Mouse (Mus musculus) skeletal muscle tissue, adult 2 months (tissue): ENCODE results near the gene Elk3.

Experiments
- DNase-seq: peaks from one replicate; pipeline ENCODE4 v3.0.0-alpha.2; 2012; ENCODE audit warnings: low read depth, low spot score

The Elk3 gene

GRCm38 (mm10) chr10:93297774-93298173 lies 13.2 kb downstream of the Elk3 start:
- DNase-seq: no peak

- no peak for DNase-seq
Observed at GRCm38 (mm10) chr10:93294547-93295219, 16.3 kb downstream of the Elk3 start.

DNA sequence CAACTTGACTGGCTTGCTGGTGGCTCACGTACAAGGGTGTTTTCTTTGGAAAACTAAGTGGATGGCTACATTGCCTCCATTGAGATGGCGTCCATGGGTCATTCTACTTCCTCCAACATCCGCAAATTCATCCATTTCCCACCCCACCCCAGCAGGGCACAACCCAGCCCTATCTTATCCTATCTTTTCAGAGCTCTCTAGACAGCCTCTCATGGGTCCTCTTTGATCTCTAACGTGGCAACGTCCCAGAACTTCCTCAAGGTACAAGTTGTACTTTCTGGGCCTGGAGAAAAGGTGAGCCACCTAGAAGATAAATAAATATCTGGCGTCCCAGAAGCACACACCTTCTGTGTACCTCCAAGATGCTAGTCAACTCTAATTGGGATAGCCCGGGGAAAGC lies 17.3 kb downstream of the Elk3 start:
- DNase-seq: no peak

DNA sequence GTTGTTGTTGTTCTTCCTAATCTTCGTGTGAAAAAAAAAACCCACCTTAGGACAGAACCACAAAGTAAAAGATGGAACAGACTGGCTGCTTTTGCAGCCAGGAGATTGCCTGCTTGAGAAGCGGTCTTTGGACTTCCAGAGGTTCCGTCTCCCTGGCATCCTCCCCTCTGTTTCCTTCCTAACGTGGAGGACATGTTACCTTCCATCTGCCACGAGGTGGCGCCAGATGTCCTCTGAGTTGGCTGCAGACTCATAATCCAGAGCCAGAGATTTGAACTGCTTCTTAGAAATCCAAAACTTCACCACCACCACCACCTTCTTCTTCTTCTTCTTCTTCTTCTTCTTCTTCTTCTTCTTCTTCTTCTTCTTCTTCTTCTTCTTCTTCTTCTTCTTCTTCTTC lies 19.1 kb downstream of the Elk3 start:
- DNase-seq: peak; percentile 76

GRCm38 (mm10) chr10:93291352-93291751 lies 19.6 kb downstream of the Elk3 start:
- DNase-seq: peak; percentile 43

DNA sequence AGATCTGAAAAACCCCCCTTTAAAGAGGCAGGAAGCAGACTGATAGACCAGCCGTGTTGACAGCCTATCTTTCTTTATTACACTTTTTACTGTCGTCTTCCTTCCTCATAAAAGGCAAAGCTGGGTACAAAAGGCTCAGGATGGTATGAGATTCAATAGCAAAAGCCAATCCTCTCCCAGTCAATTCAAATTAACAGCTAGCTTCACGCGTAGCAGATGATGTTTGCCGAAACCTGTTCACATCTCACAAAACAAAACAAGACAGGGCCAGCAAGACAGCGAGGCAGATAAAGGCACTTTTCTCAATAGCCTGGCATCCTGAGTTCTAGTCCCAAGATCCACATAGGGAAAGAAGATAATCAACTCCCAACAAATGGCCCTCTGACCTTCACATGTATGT lies 21.5 kb downstream of the Elk3 start:
- DNase-seq: no peak

DNA sequence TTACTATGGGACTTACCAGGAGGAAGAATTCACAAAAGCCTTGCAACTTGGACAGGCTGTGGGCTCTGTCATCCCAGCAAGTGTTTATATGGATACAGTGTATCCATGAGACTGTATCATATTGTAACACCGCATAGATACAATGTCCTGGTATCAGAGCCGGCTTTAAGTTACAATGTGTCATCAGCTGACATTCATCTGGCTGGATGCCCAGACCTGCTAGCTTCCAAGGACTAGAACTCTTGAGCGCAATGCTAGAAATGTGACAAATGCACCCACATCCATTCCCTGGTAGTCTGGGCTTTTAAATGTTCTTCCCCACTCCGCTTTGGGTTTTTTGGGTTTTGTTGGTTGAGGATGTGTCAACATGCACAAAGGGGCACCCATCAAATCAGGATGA lies 22.6 kb downstream of the Elk3 start:
- DNase-seq: no peak

GRCm38 (mm10) chr10:93287551-93288145 lies 23.3 kb downstream of the Elk3 start:
- DNase-seq: no peak

DNA sequence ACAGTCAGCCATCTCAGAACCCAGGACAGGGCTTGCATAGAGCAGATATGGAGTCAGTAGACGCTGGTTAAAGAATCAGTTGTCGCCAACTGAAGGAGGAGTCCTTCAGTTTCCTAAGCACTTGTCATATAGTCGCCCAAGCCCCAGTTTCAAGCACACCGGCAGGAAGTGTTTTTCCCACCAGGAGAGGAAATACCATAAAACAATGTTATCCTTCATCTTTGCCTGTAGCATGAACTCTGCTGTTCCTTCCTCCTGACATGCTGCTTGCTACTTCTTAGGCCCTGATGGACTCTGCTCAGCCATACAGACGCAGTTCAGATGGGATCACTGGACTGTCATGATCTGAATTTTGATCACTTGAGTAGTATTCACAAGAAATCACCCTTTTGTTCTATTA lies 25.4 kb downstream of the Elk3 start:
- DNase-seq: no peak

DNA sequence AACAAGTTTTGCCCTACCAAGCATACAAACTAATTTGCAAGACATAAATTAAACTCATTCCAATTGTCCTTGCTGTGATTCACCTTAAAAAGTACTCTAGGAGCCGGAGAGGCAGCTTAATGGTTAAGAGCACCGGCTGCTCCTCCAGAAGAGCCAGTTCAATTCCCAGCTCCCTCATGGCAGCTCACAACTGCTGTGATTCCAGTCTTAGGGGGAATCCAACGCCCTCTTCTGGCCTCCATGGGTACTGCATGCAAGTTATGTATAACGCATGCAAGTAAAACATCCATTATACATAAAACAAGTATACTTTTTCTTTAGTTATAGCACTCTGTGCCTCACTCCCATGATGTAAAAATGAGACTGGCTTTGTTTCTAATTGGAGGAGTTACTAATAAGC lies 27.7 kb downstream of the Elk3 start:
- DNase-seq: no peak

- DNase-seq: no peak
Observed at GRCm38 (mm10) chr10:93282526-93282964, 28.4 kb downstream of the Elk3 start.

DNA sequence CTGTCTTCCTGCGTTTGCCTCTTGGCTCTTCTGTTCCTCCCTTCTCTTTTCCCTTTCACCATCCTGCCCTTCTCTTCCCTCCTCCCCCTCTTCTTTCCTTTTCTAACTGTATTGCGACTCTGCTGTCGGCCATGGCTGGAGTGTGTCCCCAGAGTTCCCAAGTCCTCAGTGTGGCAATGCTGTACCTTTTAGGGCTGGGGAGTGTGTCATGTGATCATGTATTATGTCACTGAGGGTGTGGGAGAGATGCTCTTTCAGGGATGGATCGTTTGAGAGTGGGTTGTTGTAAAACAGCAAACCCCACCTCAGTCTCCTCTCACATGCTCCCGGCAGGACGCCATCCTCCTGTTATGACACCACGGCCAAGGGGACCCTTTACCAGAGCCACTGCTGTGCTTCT lies 29.8 kb downstream of the Elk3 start:
- no peak for DNase-seq

- no peak for DNase-seq
Observed at GRCm38 (mm10) chr10:93280586-93280985, 30.3 kb downstream of the Elk3 start.

DNA sequence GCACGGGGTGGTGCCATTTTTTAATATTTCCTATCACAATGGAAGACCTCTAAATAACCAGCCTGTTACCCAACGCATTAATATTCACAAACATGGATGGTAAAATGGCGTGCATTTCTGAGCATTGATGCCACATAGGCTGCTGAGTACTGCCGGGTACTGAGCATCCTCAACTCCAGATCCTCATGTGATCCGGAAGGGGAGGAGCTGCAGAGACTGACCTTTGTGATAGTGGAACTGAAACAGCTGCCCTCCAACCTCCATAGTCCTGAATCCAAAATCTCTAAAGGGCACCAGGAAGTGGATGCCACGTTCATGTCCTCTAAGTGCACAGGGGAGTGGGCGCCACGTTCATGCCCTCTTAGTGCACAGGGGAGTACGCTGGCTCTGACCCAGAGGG lies 31.9 kb downstream of the Elk3 start:
- no peak for DNase-seq

DNA sequence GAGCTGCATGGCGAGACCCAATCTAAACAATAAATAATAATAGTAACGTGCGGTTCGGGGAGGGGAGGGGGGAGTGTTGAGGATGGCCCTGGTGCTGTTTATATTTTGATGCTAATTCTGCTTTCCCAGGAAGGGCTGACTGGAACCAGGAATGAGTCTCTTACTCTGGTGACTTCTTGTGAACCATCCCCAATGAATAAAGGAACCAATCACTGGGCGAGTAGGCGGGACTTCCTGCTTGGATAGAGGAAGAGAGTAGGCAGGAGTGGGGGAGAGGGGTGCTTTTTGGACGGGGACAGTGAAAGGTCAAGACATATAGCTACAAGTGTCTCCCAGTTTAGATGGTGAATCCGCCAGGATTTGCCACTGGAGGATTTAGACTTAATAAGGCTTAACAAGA lies 32.6 kb downstream of the Elk3 start:
- DNase-seq: no peak

GRCm38 (mm10) chr10:93276857-93277256 lies 34.1 kb downstream of the Elk3 start:
- DNase-seq: no peak

DNA sequence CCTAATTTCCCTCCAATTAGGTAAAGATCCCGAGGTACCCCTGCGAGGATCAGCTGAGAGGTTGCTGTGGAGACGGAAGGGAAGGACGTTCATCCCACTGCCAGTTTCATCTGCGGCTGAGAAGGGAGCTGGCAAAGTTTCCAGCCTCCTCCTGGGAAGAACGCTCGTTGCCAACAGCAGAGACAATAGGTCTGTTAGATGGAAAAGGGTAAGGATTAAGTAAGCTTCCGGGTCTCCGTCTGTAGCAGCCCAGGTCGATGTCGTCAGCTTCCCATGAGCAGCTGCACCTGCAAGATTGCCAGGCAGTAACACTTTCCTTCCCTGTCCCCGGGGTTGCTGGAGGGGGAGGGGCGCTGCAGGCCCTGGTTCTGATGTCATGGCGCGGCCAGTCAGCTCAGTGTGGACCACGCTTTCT lies 34.6 kb downstream of the Elk3 start:
- peak; percentile 38 for DNase-seq

DNA sequence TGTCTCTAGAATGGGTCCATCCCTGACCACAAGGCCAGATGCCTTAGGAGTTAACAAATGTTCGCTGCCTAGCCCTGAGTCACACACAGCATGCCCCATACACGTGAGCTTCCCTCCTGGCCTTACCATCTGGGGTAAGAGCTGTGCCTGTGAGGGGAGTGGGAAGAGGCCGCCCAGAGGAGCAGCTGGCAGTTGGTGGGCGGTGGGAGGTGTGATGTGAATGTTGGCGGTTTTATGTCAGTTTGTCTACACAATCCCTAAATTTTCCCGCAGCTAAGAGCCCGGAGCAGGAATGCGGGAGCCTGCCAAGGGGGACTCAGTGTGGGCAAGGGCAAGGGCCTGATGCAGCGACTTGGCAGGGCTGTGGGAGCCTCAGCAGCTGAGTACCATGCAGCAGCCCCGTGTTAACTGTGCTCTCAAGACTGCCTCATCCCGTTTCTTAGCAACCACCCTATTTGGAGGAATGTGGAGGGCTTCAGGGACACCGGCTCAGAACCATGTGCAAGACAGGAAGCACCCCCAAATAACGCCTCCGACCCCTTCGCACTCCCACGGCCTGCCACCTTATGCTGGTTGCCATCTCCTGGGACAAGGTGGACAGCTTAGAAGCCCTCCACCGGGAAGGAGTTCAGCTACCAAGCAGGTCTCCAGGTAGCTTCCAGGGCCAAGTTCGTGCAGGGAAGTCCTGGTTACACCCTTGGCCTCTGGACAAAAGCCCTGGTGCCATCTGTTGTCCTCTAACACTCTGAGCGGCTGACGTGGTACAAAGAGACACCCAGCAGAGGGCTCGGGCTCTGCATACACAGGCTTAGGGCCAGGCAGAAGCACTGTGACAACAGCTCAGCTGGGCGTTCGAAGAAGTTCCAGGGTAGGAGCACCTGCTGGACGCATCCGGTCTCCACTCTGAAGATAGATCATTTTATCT lies 35.5 kb downstream of the Elk3 start:
- no peak for DNase-seq

DNA sequence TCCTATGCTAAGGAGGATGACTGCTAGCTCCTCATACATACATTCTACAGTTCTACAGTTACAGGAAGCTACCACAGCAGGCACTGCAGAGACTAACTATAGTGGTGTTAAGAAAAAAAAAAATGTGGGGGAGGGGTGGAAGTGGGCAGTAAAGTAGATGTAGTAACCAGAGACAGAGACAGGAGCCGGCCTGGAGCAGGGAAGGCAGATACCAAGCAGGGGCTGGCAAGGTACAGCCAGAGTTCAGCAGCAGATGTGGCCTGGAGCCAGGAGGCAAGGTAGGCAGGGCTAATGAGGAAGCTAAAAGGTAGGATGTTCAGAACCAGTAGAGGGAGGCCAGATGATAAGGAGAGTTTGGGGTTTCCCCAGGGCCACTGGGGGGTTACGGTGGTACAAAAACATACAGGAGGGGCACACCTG lies 36.6 kb downstream of the Elk3 start:
- DNase-seq: no peak

DNA sequence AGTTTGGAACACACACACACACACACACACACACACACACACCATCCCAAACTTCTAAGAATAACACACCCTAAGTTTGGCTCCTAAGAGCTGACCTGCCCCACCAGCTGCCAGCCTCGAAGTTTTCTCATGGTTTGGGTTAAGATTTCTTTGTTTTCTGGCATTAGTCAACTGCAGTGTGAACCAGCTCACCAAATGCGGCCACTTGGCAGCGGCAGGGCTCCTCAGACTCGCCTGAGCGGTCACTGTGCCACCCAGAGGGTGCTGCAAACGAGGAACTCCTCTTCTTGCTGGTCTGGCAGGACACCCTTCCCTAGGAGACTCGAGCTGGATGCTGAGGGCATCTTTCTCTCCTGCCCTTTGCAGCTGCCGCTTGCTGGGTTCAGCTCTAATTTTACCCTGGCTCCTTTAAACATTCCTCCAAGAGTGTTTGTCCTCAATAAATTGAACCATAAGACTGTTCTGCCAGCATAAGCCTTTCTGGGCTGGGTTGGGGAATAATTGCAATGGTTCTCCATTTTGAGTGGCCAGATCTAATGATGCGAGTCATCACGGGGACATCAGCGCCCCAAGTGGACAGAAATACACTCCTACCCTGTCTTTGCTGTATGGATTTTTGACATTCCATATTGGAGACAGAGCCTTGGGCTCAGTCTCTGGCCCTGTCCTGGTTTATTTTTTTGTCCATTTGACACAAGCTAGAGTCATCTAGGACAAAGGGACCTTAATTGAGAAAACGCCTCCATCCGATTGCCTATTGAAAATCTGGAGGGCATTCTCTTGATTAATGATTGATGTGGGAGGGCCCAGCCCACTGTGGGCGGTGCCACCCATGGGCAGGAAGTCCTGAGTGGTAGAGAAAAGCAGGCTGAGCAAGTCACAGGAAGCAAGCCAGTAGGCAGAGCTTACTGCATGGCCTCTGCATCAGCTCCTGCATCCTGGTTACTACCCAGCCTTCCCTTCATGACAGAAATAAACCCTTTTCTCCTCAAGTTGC lies 37.7 kb downstream of the Elk3 start:
- no peak for DNase-seq

- no peak for DNase-seq
Observed at GRCm38 (mm10) chr10:93271831-93272230, 39.1 kb downstream of the Elk3 start.
